Mouse (Mus musculus): ENCODE results near the gene Sdk2.

Sdk2 gene

DNA sequence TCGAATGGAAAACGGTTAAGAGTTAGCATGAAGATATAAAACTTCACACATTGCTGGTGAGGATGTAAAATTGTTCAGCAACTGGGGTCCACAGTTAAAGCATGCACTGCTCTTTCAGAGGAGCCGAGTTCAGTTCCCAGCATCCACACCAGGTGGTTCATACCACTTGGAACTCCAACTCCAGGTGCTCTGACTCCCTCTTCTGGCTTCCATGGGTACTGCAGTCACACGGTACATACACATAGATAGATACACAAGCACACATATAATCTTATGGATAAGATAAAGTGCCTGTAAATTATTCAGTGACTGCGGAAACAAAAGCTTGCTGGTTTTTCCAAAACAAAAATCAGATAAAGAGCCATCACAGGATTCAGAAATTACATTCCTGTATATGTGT, 19.9 kb downstream of the Sdk2 start:
- DNase-seq (ENCODE audit: low read depth), result no peak

DNA sequence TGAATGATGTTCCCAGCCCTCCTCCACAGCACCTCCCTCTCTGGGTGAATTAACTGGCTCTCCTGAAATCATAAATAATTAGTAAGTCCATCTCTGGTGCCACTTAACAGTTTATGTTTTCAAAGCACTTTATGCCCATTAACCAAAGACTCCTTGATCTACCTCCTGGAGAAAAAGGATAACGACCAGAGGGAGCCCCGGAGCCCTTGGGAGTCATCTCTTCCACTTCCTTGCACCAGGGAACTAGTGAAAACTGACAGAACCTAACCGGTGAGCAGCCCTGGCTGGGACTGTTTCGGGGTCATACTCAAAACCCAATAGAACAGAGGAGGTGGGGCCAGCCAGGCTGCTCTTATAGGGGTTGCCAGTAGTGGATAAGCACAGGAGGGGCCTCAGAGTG, 22.5 kb downstream of the Sdk2 start:
- DNase-seq (ENCODE audit: low read depth), result no peak

GRCm38 (mm10) chr11:114043530-114043929, 23.3 kb downstream of the Sdk2 start:
- DNase-seq (ENCODE audit: low read depth), result no peak

DNA sequence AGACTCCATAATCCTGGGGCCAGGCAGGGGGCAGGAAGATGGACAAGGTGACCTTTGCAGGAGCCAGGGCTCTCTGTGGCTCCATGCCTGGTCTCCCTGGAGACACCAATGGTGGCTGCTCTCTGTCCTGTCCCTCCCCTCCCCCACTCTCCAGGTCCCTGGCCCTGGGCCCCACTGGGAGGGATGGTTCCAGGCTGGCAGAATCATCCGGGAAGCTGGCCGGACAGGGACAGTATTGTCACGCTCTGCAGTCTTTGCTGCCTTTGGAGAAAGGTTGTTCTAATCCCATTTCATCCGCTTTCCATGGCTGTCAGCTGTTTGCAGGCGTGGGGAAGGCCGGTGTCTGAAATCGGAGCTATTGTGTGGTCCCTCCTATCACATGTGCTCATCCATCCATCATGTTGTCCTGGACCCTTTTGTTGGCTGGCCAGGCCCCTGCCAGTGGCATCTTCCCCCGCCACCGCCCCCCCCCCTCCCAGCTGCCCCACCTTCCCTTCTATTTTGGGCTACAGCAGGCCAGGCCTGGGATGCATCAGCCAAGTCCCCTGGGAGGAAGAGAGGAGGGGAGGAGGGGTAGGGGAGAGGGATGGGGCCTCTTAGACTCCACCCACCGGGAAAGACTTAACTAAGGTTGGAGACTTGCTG, 26.3 kb downstream of the Sdk2 start:
- no peak for DNase-seq (ENCODE audit: low read depth)

DNA sequence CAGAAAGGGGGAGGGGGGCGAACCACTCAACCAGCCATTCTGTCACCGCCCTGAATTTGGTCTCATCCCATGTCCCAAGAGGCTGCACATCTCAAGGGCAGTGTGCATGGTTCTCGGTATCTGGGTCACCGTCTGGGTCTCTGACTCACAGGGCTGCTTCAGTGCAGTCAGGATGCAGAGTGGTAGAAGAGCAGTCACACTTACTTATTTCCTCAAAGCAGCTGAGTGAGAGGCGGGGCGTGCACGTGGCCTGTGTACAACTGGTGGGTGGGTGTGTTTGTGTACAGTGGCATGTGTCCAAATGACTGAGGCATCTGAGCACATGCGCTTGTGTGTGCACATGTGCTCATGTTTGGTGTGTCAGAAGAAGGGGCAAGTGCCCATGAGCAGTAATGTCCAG, 28.8 kb downstream of the Sdk2 start:
- DNase-seq (ENCODE audit: low read depth), result no peak

GRCm38 (mm10) chr11:114031491-114031890, 35.4 kb downstream of the Sdk2 start:
- DNase-seq (ENCODE audit: low read depth), result no peak

- DNase-seq (ENCODE audit: low read depth), result no peak
These were observed 36.6 kb downstream of the Sdk2 start for GRCm38 (mm10) chr11:114030214-114030613.

DNA sequence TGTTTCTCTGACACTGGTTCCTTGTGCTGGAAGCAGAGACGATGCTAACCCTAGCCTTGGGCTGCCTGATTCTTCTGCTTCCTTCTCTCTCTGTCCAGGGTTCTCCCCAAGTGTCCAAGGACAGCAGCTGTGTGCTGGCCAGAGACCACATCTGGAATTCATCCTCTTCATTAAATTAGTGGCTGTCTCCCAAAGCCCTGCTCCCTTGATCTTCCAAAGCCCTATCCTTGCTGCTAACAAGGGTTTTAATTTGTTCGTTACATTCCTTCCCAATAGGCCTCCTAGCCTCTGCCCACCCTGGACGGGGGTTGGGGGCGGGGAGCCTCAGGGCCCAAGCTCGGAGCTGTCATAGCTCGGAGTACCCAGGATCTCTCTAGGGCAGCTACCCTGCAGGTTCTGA, 38.3 kb downstream of the Sdk2 start:
- DNase-seq (ENCODE audit: low read depth), result no peak

GRCm38 (mm10) chr11:114028021-114028420, 38.8 kb downstream of the Sdk2 start:
- no peak for DNase-seq (ENCODE audit: low read depth)

GRCm38 (mm10) chr11:114025056-114025455, 41.8 kb downstream of the Sdk2 start:
- DNase-seq (ENCODE audit: low read depth), result no peak

- no peak for DNase-seq (ENCODE audit: low read depth)
These were observed 42.9 kb downstream of the Sdk2 start for GRCm38 (mm10) chr11:114023965-114024364.

DNA sequence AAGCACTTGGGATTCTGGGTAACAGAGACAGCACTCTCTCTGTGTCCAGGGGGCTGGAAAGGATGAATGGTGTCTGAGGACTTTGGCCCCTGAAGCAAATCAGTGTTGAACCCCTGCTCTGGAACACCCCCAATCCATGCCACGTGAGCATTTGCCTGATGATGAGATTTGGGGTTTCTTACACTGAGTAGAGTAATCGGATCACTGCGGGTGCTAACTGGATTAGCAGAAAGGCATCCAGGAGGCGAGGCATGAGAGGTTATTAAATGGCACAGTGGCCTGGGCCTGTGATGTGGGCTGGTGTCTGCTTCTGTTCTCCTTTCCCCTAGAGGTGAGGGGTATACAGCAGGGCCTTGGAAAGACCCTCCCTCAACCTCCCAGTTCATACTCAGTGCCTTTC, 44.7 kb downstream of the Sdk2 start:
- DNase-seq (ENCODE audit: low read depth), result no peak

DNA sequence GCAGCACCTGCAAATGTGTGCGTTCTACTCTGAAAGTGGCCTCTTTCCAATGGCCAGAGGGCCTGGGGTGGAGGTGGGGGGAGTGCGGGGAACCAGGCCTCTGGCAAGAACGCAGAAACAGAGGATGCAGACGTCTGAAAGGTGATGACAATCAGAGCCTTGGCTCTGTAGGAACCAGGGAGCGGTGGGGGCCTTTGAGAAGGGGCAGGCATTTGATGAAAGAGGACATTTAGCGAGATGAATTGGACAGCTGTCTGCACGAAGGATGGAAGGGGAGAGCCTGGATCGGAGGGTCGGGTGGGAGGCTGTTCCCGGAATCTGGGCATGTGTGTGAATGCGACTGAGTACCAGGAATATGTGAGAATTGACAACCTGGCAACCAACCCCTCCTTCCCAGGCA, 47.8 kb downstream of the Sdk2 start:
- no peak for DNase-seq (ENCODE audit: low read depth)

GRCm38 (mm10) chr11:114016889-114017392, 49.9 kb downstream of the Sdk2 start:
- DNase-seq (ENCODE audit: low read depth), result no peak

GRCm38 (mm10) chr11:114016108-114016888, 50.5 kb downstream of the Sdk2 start:
- DNase-seq (ENCODE audit: low read depth), result no peak

DNA sequence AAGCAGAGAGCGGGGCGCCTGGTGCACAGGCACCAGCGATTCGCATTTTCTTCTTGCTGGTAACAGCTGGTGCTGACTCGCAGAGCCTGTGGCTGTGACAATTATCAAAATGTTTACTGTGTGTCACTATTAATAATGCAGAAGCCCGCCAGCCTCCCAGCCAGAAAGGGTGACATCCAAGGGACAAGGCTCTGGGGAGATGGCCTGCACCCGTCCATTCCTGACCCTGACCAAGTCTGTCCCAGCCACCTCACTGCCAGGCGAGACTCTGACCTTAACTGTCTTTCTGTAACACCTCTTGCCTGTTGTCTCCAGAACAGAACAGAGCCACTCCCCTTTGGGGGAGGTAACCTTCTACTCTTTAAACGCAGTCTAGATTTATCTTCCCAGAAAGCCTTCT, 55.3 kb downstream of the Sdk2 start:
- DNase-seq (ENCODE audit: low read depth), result no peak

GRCm38 (mm10) chr11:114005879-114006278, 61.0 kb downstream of the Sdk2 start:
- DNase-seq (ENCODE audit: low read depth), result no peak

GRCm38 (mm10) chr11:114004651-114005050, 62.2 kb downstream of the Sdk2 start:
- DNase-seq (ENCODE audit: low read depth), result no peak

GRCm38 (mm10) chr11:114003195-114003594, 63.7 kb downstream of the Sdk2 start:
- no peak for DNase-seq (ENCODE audit: low read depth)

DNA sequence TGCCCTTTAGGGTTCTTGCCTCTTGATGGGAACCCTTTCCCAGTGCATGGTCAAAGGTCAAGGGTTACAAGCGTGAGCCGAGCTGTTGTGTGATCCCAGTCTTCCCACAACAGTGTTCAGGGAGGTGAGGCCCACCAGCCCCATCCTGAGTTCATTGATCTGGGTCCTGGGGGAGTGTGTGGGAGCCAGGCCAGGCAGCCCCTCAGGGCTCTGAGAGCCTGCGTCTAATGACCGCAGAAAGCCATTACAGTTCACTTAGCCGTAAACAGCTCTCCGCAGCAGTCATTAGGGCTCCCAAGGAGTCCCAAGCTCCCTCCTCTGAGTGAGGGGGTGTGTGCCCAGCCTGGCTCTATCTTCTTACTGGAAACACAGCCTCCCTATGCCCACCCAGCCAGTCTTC, 66.8 kb downstream of the Sdk2 start:
- no peak for DNase-seq (ENCODE audit: low read depth)

DNA sequence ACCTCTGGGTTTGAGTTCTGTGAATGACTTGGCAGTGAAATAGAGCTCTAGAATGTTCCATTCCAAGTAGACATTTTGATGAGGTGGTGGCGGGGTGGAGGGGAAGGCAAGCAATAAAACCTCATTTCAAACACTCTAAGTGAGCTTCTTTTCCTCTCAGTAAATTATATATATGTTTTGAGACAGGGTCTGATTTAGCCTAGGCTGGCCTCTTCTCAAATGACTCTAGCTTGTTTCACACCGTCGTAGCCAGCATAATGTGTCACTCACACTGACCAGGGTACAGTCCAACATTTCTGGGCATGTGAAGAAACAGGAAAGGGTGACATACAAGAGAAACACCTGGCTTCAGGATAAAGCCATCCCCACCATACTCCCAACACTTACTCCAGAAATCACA, 68.1 kb downstream of the Sdk2 start:
- DNase-seq (ENCODE audit: low read depth), result no peak

DNA sequence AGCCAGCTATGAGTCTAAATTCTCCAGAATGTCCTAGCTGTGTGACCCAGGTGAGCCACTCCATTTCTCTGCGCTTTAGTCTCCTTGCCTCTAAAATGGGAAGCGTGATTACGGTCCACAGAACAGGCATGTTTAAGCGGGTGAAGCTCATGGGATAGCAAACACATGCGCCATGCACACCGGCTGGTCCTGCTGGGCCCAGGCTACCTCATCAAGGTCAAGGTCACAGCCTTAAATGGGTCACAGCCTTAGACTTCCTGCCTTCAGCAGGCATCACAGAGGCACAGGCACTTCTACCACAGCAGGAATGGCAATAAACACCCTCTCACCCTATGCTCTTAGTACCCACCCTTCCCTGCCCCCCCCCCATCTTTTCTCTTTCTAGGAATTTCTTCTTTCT, 72.9 kb downstream of the Sdk2 start:
- no peak for DNase-seq (ENCODE audit: low read depth)

GRCm38 (mm10) chr11:113992894-113993293, 74.0 kb downstream of the Sdk2 start:
- DNase-seq (ENCODE audit: low read depth), result no peak

DNA sequence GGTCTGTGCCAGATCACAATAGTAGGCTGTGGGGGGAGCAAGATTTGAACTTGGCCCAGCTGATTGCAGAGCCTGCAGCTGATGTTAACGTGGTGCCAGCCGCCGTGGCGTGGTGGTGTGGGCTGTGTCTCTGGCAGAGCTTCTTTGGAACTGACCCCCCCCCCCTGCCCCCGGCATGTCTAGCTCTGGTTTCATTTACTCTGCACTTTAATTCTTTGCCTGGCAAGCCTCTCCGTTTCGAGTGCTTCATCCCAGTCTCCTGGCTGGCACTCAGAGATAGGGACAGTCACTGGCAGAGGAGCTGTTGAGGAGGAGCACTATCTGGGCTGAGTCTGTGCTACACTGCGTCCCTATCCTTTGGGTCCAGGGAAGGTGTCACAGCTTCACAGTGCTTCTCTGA, 75.0 kb downstream of the Sdk2 start:
- DNase-seq (ENCODE audit: low read depth), result no peak

All from c-Kit-positive CD71-positive TER-119-negative erythroid progenitor cells, embryonic 14.5 days (primary cell).